Mouse (Mus musculus) forebrain, embryonic 15.5 days (tissue): Measurements from ENCODE around the gene Mgp. TPM values are rescaled to one million over a fixed set of nuclear protein-coding genes. Genes with fewer than 3 reads are reported as not detected.

Source experiments
- polyA plus RNA-seq: library from polyadenylated mRNA; unstranded; fragments of >200 nt; fragmentation: Nextera tagmentation; extraction: Ambion mirVana; gene quantifications from 2 replicates; pipeline ENCODE4 v1.2.1, GENCODE M21; 2015

Mgp gene
- polyA plus RNA-seq, 1 experiment from 2014 or later, result 8.8 TPM

Other genes with a start within 250 kb of the Mgp start
- gene Plbd1, start 213.9 kb downstream of the Mgp start, polyA plus RNA-seq, result 0.29 and 0.34 TPM in 2 replicates
- gene Gucy2c, start 94.1 kb downstream of the Mgp start, polyA plus RNA-seq, result 0.05 TPM in 2 replicates
- 0.97 and 1.1 TPM in 2 replicates for gene Hist4h4, start 71.4 kb downstream of the Mgp start, polyA plus RNA-seq
- 120 and 132 TPM in 2 replicates for gene H2afj, start 67.6 kb downstream of the Mgp start, polyA plus RNA-seq
- 0.93 and 1.1 TPM in 2 replicates for gene BC049715, start 48.2 kb downstream of the Mgp start, polyA plus RNA-seq
- 79.0 and 82.5 TPM in 2 replicates for gene Wbp11, start 47.6 kb downstream of the Mgp start, polyA plus RNA-seq
- 0.18 TPM in 1 of 2 replicates, not detected in the other for gene Smco3, start 40.4 kb downstream of the Mgp start, polyA plus RNA-seq
- gene Art4, start 18.1 kb downstream of the Mgp start, polyA plus RNA-seq, result 0.06 TPM in 1 of 2 replicates, not detected in the other
- gene Erp27, start 46.4 kb upstream of the Mgp start, polyA plus RNA-seq, result 0.18 and 0.66 TPM in 2 replicates
- not detected in 2 replicates for gene Pde6h, start 48.0 kb upstream of the Mgp start, polyA plus RNA-seq
- gene Arhgdib, start 66.1 kb upstream of the Mgp start, polyA plus RNA-seq, result 16.8 and 17.1 TPM in 2 replicates